Mouse (Mus musculus) liver, adult (tissue): ENCODE measurements around the gene Muc1.

Experiments
- GATA4 ChIP-seq: IDR thresholded peaks from 2 replicates; pipeline ENCODE4 v1.6.1; 2014; ENCODE audit warnings: mild to moderate bottlenecking, low read length; ENCODE audit not compliant: insufficient replicate concordance

The Muc1 gene

DNA sequence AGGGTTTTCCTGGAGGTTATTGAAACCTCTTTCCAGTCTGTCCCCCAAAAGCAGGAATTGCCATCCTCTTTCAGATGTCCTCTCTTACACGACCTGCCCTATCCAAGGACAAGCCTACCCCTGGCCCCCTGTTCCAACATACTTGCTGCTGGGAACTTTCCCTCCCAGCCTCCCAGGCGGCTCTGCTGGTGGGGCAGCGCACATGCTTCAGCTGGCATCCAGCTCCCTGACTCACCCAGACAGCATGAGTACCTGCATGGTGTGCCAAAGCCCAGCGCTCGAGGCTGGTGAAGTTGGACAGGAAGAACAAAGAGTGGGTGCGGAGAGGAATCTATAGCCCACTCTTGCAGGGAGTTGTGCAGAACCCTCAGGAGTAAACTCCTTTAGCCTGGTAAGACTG lies 42.0 kb downstream of the Muc1 start:
- TF ChIP-seq GATA4, result no peak

GRCm38 (mm10) chr3:89271760-89272159 lies 42.9 kb downstream of the Muc1 start:
- no peak for TF ChIP-seq GATA4

GRCm38 (mm10) chr3:89276061-89276460 lies 47.2 kb downstream of the Muc1 start:
- TF ChIP-seq GATA4, result no peak

GRCm38 (mm10) chr3:89277281-89278021 lies 48.6 kb downstream of the Muc1 start:
- TF ChIP-seq GATA4, result no peak

- TF ChIP-seq GATA4, result peak; percentile 57; the same call in 1 of the 2 replicates
Measured at GRCm38 (mm10) chr3:89278107-89278506, 49.2 kb downstream of the Muc1 start.

DNA sequence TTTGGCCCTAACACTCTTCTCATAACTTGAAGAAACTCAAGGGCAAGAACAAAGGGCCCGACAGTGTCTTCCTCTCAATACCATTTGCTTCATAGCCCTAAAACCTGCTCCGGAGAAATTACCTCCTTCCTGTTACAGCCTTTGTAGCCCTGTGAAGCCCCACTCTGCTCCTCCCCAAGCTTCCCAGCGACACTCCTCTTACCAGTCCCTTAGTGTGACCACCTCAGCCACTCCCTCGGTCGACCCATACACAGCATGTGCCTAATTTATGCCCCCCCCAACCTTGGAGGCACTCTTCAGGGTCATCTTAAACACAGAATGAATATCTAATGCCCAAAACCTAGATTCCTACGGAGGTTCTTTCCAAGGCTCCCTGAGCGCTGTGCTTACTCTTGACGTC lies 49.8 kb downstream of the Muc1 start:
- TF ChIP-seq GATA4, result no peak

DNA sequence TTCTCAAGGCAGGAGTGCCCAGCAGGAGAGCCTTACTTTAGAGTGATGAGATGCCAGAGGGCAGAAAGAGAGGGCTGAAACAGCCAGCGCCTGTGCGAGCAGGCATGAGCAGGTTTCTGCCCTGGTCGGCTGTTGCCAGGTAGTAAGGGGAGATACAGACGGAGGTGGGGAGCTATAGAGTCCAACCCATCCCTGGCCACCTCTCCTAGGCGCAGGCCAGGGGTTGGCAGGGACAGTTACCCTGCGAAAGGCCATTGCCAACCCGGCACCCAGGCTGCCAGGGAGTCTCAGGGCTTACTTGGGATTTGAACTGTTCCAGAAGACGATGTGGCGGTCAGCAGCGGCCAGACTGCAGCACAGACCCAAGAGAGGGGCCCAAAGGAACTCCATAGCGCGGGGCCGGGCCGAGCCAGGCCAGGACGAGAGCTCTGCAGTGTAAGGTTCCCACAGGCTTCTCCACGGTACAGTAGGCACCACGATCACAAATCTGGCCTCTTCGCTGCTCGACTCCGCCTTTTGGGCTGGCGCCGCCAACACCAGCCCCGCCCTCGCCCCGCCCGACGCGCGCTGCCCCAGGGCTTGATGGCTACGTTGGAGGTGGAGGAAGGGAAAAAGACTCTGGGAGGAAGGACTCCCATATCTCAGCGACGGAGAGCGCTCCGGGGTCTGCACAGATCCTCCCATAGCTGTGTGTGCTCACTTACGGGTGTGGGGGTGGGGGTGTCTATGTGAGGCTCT lies 50.5 kb downstream of the Muc1 start:
- peak; percentile 20; the same call in 1 of the 2 replicates for TF ChIP-seq GATA4

DNA sequence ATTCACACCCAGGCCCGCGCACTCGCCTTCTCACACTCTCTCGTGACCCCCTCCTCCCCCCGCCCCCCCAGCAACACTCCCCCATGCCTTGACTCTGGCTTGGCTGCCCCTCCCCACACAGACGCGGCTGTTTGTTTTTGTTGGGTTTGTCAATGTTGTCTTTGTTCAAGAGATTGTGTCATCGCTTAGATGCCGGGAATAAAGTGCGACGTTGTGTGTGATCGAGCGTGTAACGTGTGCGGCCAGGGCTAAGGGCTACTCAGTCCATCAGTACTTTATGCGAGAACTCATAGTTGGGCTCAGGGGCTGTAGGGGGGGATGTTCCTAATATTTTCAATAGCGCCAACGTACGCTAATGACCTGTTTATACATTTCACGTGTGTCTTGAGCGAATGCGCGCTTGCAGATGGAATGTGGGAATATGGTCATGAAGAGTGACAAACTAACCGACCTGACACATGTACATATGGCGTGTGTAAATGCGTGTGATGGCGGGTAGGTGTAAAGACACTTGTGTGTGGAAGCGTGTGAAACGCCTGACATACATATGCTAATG lies 51.3 kb downstream of the Muc1 start:
- no peak for TF ChIP-seq GATA4

GRCm38 (mm10) chr3:89280606-89281511 lies 52.0 kb downstream of the Muc1 start, which contains the start of gene Efna1:
Gene Efna1 (minus strand): TSS chr3:89281142.
- no peak for TF ChIP-seq GATA4

GRCm38 (mm10) chr3:89281579-89282290 lies 52.9 kb downstream of the Muc1 start:
- 0 out of 2 replicates have a peak, but pooled peaks have one; percentile 20 for TF ChIP-seq GATA4

DNA sequence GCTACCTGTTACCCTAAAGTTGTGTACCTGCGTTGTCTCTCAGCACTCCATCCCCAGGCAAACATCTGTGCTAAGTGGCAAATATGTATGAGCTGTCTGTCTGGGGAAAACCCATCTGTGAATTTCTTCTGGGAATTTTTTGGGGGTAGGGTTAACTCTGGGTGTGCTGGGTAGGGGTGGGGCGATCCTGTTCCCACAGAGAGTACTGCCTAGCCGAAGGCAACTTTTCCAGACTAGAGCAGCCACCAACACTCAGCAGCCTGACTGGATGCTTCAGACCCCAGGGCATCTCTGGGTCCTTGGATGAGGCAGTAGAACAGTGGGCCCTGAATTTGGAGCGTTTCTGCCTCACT lies 53.4 kb downstream of the Muc1 start:
- TF ChIP-seq GATA4, result no peak
